Mouse (Mus musculus) frontal cortex, postnatal 36 days (tissue): ENCODE data around the gene Cab39.

ENCODE experiments used
- DNase-seq, 2 experiments: peaks; one replicate each; pipeline ENCODE4 v3.0.0; 2022; ENCODE audit warnings: low spot score in 2 of 2

The Cab39 gene

DNA sequence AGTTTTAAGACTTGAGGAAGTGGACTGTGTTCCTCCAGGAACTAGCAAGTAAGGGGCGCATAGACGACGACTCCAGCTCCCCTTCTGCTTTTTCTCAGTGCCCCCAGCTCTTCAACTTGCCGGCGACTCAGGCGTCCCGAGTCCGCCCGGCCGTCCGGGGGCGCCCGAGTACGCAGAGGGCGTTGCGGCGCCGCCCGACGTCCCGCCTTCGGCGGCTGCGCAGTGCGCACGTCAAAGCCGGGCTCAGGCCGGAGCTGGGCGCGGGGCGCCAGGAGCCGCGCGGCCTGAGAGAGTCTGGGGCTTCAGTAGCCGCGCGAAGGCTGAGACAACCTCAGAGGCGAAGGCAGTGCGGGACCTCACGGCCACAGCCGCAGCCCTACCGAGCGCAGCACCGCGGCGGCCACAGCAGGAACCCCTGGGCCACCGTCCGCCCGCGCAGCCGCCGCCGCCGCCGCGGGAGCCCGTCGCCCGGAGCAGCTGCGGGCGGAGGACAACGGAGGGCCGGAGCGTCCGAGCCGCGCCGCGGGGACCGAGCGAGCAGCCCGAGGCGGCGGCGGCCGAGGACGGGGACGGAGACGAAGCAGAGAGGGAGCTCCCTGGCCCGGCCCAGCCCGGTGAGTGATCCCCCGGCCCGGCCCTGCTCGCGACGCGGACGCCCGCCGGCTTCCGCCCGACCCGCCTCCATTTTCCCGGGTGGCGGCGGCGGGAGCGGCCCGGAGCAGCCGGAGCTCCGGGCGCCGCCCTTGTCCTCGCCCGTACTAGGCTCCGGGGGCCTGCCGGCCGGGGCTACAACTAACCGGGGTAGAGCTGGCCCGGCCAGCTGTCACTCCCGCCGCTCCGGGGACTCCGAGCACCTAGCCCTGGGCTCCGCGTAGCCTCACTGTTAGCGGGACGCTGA is at the start of gene Cab39:
TSS of gene Cab39 (plus strand) at position 234 of the 898 bp plus-strand sequence.
- DNase-seq, result peak; percentile 88 to 89

DNA sequence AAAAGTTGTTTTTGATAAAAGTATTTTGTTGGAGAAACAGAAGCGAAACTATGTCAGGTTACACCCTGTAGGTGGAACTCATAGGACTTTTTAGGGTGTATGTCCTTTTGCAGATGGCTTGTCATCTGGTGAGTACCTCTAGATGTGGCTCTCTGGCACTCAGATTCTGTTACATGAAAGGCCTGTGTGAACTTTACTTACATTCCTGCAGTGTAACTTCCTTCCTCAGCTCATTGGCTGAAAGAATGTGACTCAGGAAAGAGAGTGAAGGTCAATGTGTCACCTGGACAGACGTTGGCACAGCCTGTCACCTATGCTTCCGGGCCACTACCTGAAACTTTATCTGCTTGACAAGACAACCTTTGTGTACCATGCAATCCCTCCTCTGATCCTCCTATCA is 48.7 kb upstream of the Cab39 start:
- no peak for DNase-seq

DNA sequence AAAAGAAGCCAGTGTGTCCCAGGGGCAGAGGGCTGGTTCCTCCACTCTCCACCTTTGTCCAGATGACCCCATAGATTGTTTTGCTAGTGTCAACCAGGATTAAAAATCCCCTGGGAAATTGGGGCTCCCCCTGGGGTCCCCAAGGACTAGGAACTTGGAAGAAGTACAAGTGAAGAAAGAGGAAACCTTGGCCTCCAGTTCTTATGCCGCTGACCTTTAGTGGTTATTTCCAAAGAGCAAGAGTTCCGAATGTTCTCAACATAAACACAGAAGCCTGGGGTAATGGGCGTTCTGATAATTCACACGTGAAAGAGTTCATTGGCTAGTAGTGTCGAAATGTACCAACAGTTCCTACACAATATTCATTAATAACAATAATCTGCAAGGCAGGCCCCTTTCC is 46.7 kb upstream of the Cab39 start:
- no peak for DNase-seq

DNA sequence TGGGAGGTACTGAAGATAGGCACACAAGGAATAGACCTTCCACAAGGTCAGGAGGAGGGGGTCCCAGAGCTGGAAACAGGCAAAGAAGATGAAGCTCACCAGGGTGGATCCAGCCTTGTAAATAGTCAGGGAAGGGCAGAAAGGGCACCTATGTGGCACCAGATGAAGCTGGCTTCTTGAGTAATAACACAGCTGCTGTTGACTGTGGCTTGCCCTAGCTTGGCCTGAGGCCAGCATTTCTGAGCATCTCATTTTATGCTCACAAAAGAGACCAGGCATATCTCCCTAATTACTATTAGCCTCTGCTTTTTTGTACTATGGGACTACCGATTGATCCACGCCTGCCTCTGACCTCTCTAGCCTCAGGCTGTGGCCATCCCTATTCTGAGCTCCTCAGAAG is 43.4 kb upstream of the Cab39 start:
- no peak for DNase-seq

DNA sequence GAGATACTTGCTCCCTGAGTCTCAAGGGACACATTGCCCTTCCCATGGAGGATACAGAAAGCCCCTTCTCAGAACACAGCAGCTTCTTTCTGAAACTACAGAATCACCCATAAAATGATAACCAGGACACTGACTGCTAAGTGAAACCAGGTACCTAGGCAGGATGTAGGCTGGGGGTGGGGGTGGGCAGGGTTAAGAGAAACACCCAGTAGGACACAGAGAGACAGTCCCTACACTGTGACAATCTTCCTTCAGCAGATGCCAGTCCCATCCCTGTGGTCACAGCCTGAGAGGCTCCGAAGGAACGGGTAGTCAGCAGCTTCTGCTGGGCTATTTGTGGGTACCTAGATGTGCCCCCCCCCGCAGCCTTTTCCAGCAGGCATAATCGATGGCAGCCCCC is 42.6 kb upstream of the Cab39 start:
- no peak for DNase-seq

DNA sequence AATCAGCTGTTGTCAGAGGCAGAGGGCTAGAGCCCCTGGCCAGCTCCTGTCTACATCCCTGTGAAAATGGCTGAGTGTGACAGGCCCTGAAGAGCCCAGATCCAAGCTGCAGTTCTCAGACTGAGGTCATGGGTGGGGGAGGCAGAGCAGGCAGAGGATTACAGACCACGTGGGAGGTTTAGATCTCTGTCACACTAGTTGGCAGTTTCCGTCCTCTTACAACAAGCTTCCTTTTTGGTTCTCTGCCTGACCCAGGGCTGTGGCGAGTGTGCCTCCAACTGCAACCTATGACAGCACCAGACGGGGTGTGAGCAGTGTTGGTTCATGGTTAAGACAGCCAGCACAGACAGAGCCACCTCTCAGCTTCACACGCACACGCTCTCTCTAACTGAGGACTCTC is 41.7 kb upstream of the Cab39 start:
- DNase-seq, result no peak

DNA sequence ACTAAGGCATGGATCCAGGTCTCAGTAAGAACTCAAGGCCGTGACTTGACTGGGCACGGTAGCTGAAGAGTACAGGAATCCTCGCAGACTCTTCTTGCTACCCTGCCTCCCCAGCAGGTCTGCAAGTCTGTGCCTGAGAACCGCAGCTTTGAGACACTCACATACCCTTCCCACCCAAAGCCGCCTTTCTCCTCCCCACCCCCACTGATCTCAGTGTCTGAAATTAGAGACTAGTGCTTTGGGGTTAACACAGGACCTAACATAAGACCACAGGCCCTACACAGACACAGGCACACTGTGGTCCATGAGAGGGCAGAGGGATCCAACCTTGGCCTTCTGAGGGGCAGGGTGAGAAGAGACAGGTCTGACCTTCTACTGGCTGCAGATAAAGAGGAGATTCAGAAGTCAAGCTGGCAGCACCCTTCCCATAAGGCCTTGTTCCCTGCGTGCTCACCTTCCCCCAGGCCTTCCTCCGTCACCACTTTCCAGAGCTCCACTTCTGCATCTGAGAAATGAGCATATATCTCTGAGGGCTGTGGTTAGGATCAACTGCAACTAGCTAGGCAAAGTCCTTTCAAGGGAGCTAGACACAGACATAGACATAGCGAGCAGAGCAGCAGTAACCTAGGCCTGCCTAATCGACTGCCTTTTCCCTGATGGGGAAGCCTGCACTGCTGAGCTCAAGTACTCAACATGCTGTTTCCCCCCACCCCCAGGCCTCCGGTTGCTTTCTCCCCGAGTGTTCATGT is 41.1 kb upstream of the Cab39 start:
- DNase-seq, result no peak

DNA sequence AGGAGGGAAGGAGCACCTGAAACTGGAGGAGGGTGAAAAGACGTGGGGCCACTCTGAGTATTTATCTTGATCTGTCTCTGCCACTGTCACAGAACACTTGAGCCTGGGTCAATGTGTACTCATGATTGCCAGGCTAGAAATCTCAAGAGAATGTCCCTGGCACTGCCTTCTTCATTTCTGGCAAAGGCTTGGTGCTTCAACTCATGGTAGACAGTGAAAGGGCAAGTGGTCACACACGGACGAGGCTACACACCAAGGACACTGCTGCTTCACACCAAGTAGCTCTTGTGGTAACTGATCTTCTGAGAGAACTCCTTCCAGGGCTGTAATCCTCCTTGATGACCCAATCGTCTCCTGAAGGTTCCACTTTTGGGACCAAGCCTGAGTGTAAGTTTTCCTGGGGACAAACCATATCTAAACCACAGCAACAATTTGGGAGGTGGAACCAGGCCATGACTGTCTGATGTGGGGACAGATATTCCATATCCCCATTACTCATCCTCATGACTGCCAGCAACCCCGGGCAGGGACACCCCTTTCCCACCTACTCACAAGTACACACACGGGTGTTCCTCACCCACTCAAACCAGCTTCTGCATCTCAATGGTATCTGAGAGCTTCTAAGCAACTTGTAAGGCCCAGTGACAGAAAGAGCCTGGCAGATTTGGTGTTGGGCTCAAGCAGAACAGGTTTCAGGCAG is 35.6 kb upstream of the Cab39 start:
- peak in 1 of 2 experiments; percentile 33 for DNase-seq

DNA sequence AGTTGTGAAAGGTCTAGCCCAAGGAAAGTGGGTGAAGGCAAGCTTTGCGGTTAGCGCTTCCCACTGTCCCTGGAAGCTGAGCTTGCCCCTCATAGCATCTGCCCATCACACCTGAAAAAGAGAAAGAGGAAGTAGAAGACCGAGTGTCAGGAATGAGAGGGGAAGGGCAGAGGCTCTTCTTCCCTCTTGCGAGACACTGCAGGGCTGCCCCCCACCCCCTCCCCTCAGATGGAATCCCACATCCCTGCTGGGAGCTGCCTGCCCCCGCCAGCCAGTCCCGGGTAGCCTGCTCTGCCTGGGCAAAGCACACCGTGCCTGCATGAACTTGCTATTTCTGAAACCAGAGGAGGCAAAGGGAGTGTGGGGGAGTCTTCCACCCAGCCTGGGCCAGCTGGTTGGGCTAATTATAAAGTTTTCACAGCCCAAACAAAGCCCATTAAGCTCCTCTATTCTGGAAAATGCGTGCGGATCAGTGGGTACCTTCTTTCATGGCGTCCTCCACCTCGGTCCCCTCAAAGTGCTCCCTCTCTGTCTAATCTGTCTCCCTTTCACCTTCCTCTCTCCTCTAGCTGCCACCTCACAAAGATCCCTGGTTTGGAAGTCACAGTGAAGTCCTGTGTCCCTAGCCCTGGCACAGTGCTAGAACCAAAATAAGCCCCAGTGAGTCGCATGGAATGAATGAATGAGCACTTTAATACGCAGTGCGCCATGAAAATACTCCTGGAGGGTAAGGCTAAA is 34.8 kb upstream of the Cab39 start:
- DNase-seq, result peak; percentile 44 to 58

DNA sequence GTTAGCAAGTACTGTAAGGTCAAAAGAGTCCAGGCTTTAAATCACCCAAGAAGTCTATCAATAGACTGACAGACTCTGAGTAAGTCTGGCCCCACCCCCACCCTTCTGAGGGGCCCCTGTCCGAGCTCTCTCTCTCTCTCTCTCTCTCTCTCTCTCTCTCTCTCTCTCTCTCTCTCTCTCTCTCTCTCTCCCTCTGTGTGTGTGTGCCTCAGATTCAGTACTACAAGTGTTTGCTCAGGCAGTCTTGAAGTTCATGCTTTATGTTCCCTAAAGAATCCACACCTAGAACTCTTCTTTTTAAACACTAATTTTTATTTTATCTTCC is 34.3 kb upstream of the Cab39 start:
- no peak for DNase-seq

DNA sequence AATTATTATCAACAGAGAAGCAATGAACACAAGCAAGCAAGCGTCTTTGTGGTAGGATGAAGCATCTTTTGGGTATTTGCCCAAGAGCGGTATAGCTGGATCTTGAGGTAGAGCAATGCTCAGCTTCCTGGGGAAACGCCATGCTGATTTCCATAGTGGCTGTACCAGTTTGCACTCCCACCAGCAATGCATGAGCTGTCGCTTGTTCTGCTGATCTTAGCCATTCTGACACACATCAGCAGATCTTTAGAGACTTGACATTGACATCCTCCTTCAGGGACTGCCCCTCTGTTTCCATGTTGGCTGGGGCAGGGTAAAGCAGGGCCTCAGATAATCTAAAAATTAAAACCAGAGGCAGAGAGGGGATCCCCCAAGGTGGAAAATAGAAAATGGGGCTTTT is 31.6 kb upstream of the Cab39 start:
- DNase-seq, result no peak

DNA sequence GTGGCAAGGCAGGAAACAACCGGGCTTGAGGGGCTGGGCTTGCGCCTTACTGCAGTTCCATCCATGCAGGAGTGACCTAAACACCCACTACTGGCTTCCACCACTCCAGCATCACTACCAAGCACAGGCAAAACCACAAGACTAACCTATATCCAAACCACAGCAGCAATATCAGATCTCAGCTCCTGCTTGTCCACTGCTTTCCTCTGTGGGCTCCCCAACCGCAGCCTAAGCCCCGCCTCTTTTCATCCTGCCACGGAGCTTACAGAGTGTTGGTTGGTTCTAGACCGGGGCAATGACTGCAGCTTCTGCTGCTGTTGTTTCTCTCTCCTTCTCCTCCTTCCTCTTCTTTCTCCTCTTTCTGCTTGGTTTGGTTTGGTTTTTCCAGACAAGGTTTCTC is 29.9 kb upstream of the Cab39 start:
- no peak for DNase-seq

DNA sequence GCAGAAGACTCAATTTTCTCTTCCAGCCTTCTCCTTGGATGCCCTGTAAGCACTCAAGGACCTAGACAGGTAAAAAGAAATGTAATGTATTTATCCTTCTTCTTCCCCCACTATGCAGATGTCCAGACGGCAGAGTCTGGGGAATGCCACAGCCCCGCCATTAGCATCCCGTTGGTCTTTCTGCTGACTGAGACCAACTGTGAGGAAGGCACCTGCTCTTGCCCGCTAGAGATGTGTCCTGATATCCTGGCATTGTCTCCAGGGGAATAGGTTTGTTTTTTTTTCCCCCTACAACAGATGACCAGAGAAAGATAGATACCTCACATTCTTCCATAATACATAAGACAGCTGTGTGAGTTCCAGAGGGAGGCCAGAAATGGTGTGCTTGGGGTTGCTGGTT is 28.9 kb upstream of the Cab39 start:
- no peak for DNase-seq

DNA sequence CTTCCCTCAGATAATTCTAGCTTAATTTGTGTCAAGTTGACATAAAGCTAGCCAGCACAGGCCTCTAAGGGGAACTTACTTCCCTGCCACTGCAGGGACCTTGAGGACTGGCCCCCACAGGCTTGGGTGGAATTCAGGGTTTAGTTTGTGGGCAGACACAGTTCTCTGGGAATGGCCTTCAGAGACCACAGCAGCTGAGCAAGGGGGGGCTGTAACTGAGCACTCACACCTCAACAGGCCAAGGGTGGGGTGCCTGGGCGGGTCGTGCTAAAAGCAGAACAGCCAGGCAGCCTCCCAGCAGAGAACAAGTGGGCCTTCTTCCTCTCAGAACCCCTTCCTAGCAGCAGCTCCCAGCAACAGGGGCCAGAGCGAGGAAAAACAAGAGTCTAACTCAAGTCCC is 27.1 kb upstream of the Cab39 start:
- DNase-seq, result no peak

DNA sequence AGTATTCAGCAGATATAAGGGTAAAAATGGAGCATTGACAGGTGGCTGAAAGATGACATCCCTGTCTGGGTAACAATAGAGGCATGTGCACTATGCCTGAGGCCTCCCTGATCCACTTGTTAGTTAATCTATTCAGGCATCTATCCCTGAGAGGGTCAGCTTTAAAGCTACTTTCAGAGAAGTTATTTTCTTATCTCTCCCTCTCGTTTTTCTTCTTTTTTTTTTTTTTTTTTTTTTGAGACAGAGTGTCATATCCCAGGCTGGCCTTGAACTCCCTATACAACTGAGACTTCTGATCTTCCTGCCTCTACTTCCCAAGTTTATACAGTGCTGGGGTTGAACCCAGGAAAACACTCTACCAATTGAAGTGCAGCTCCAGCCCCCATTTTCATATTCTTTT is 25.5 kb upstream of the Cab39 start:
- DNase-seq, result no peak

DNA sequence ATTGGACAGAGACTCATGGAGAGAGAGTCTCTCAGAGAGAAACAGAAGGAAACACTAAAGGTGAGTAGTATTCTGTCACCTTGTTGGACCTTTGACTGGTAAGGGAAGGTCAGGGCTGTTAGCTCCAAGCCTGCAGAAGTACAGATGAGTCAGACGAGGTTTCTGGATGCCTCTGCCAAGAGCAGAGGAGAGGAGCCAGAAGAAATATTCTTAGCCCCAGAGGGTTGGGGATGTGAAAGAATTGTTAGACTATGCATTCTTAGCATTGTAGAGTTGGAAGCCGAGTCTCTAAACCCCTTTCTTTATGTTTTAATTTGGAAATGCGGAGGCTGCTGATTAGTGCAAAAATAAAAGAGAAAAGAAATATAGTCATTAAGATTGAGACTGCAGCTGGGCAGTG is 21.3 kb upstream of the Cab39 start:
- peak in 1 of 2 experiments; percentile 15 for DNase-seq

DNA sequence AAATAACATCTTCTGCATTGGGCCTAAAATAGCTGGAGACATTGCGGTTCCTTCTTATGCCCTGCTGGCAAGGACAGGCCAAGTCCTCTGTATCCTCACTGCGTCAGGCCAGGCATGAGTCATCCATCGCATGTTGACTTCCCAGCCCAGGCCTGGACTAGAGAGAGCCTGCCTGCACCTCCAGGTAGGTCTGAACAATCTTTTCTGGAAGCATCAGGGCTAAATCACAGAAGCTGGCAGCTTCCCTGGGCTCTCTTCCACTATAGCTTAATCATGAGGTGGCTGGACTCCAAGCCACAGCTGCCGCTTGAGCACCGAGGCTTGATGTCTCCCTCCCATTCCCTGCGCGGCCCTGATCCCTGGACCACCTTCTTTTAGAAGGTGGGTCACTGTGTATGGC is 18.1 kb upstream of the Cab39 start:
- no peak for DNase-seq

DNA sequence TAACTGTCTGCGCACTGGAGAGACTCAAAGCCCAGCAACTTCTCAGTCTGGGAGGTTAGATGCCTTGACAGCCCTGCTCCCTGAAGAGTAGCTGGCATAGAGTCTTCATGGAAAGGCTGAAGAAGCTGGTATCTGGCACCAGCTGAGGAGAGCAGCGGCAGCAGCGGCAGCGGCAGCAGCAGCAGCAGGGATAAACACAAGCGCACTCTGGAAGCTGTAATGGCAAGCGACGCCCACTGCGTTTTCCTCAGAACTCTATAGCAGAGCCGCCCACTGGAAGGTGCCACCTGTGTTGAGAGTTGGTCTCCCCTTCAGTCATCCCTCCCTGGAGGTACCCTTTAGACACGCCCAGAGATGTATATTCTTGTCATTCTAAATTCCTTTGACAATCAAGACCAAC is 17.1 kb upstream of the Cab39 start:
- DNase-seq, result no peak

DNA sequence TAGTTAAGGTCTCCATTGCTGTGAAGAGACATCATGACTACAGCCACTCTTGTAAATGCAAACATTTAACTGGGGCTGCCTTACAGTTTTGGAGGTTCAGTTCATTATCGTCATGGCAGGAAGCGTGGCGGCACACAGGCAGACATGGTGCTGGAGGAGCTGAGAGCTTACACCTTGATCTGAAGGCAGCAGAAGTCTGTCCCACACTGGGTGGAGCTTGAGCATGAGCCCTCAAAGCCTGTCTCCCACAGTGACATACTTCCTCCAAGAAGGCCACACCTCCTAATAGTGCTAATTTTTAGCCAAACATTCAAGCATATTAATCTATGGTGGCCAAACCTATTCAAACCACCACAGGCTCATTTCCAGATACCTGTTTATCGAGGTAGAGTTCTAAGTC is 14.8 kb upstream of the Cab39 start, which contains the start of gene A630001G21Rik:
TSS of gene A630001G21Rik (minus strand) at position 208 of the 400 bp plus-strand sequence.
- DNase-seq, result no peak

DNA sequence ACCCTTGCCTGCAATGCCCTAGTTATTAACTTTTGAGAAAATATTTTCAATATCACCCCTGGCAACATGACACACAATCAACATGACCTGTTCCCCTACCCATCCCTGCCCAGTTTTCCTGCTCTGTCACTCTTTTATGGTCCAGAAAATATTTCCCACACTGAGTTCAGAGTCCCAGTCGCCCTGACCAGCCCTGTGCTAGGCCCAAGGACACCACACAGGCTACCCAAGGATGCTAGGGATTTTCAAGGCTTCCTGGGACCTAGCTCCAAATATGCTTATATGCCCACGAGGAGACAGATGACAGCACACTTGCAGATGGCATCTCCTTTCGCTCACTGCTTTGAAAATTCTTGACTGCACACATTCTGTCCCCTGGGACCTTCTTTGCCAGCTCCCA is 14.2 kb upstream of the Cab39 start:
- DNase-seq, result no peak

DNA sequence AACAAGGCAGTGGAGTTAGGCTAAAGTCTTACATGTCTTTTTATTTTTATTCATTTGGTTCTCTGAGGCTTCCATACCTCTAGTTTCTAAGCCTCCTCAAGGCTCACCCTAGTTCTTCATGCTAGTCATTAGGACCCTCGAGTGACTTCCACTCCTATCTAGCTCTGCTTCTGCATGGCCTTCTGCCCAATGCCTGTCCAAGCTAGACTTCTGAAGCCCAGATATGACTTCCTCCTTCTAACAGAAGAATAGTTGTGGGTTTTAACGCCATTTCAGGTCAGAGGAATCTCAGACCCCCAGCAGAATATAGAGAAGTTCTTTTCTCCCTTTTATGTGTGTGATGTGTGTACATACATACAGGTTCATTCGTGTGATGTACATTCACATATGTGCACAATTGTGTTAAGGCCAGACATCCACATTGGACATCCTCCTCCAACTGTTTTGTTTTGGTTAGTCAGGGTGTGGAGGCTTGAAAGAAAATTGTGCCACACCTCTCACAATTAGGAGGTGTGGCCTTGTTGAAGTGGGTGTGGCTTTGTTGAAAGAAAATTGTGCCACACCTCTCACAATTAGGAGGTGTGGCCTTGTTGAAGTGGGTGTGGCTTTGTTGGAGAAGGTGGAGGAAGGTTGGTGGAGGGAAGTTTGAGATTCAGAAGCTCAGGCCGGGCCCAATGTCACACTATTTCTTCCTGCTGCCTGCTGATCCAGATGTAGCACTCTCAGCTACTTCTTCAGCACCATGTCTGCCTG is 13.6 kb upstream of the Cab39 start:
- DNase-seq, result no peak
